Mouse (Mus musculus): ENCODE measurements around the gene Trim50. TPM values are rescaled to one million over a fixed set of nuclear protein-coding genes. Genes with fewer than 3 reads are reported as not detected.

The Trim50 gene
- total RNA-seq, 2 experiments from 2014 or later: not detected

Other genes starting within 250 kb of the Trim50 start
- 10.9 and 11.0 TPM in 2 replicates for gene Tbl2, start 203.6 kb upstream of the Trim50 start, total RNA-seq (2015)
- gene Tbl2, start 203.6 kb upstream of the Trim50 start, total RNA-seq (2017): 14.9 and 18.7 TPM in 2 replicates
- gene Bcl7b, start 185.0 kb upstream of the Trim50 start, total RNA-seq (2015): 18.1 and 18.7 TPM in 2 replicates
- 24.8 and 25.2 TPM in 2 replicates for gene Bcl7b, start 185.0 kb upstream of the Trim50 start, total RNA-seq (2017)
- gene Baz1b, start 166.0 kb upstream of the Trim50 start, total RNA-seq (2015): 72.1 and 90.2 TPM in 2 replicates
- 128 and 160 TPM in 2 replicates for gene Baz1b, start 166.0 kb upstream of the Trim50 start, total RNA-seq (2017)
- 0.42 and 0.59 TPM in 2 replicates for gene Fzd9, start 102.1 kb upstream of the Trim50 start, total RNA-seq (2015)
- 0.12 and 0.14 TPM in 2 replicates for gene Fzd9, start 102.1 kb upstream of the Trim50 start, total RNA-seq (2017)
- not detected in 2 replicates for gene Fkbp6, start 3.3 kb upstream of the Trim50 start, total RNA-seq (2015)
- gene Fkbp6, start 3.3 kb upstream of the Trim50 start, total RNA-seq (2017): 0.25 TPM in 1 of 2 replicates, not detected in the other
- gene Nsun5, start 16.7 kb downstream of the Trim50 start, total RNA-seq (2015): 15.8 and 18.2 TPM in 2 replicates
- gene Nsun5, start 16.7 kb downstream of the Trim50 start, total RNA-seq (2017): 22.0 and 24.3 TPM in 2 replicates
- gene Pom121, start 41.3 kb downstream of the Trim50 start, total RNA-seq (2015): 59.8 and 60.9 TPM in 2 replicates
- gene Pom121, start 41.3 kb downstream of the Trim50 start, total RNA-seq (2017): 7.0 and 7.9 TPM in 2 replicates
- gene Hip1, start 191.8 kb downstream of the Trim50 start, total RNA-seq (2015): 6.9 and 8.6 TPM in 2 replicates
- gene Hip1, start 191.8 kb downstream of the Trim50 start, total RNA-seq (2017): 9.4 and 10.6 TPM in 2 replicates
- gene Ccl26, start 210.3 kb downstream of the Trim50 start, total RNA-seq (2015): not detected in 2 replicates
- not detected in 2 replicates for gene Ccl26, start 210.3 kb downstream of the Trim50 start, total RNA-seq (2017)
- 0.56 and 1.1 TPM in 2 replicates for gene Ccl24, start 219.8 kb downstream of the Trim50 start, total RNA-seq (2015)
- gene Ccl24, start 219.8 kb downstream of the Trim50 start, total RNA-seq (2017): not detected in 2 replicates